In the genomic region with DNA sequence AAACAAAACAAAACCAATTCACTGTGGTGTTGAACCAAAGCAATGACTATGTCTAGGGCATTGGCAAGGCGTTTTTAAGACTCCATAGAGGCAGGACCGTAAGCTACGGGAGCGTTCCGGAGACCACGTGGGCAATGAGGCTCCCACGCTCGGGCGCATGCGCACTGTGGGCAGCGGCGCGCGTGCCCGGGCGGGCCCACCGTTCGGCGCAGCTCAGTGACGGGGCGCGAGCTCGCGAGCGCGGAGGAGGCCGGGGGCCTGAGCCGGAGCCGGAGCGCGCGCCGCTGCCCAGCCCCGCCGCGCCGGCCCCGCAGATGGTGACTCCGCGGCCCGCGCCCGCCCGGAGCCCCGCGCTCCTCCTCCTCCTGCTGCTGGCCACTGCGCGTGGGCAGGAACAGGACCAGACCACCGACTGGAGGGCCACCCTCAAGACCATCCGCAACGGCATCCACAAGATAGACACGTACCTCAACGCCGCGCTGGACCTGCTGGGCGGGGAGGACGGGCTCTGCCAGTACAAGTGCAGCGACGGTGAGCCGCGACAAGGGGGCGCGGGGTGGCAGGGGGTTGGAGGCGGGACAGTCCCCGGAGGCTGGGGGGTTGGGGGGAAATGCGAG, we compare ENCODE assay signal across 8 mouse cellular contexts. TPM values are rescaled to one million over a fixed set of nuclear protein-coding genes. Genes with fewer than 3 reads are reported as not detected.
A peak's percentile ranks its signal among the peaks of the same experiment; 100 is the strongest.
DNase-seq lines count a peak whose midpoint lies in the region; ATAC-seq and TF ChIP-seq lines count a peak whose summit lies in the region.

A gene (plus strand): TSS at position 202 of the 617 bp plus-strand sequence.

- peak within 1 kb of the TSS; percentile 88 for H3K4me3 ChIP-seq in G1E (ENCODE audit: low read depth, low read length)
- H3K4me3 ChIP-seq in forebrain, embryonic 16.5 days (replicated peaks; ENCODE audit: low read length): peak within 1 kb of the TSS; percentile 80
- H3K4me3 ChIP-seq in liver, postnatal 0 days (ENCODE audit: low read depth, low read length): peak within 1 kb of the TSS; percentile 72
- peak within 1 kb of the TSS; percentile 50 for H3K4me3 ChIP-seq in neural tube, embryonic 14.5 days (ENCODE audit: low read depth, low read length)
- H3K4me3 ChIP-seq in testis, adult 2 months (ENCODE audit: control insufficient read depth, low read depth, low read length): peak within 1 kb of the TSS; percentile 95

- WGBS in forebrain, embryonic 16.5 days: under 1% methylated on average over 62 of the region's 66 CpGs
- under 1% methylated on average over 62 of the region's 66 CpGs for WGBS in liver, postnatal 0 days (ENCODE audit: insufficient replicate concordance)
- WGBS in neural tube, embryonic 14.5 days: under 1% methylated on average over 50 of the region's 66 CpGs

- H3K27ac ChIP-seq in forebrain, embryonic 16.5 days (ENCODE audit: low read length): peak within 1 kb of the TSS; percentile 60
- peak within 1 kb of the TSS; percentile 88 for H3K27ac ChIP-seq in liver, postnatal 0 days (ENCODE audit: low read depth)
- peak within 1 kb of the TSS; percentile 83 for H3K27ac ChIP-seq in neural tube, embryonic 14.5 days (ENCODE audit: low read depth, low read length)
- peak within 1 kb of the TSS; percentile 69 for H3K27ac ChIP-seq in testis, adult 2 months (ENCODE audit: control insufficient read depth, insufficient read depth, low read depth, low read length)

- peak; percentile 51 for ATAC-seq in G1E (ENCODE audit: extremely low read depth, insufficient number of reproducible peaks, low FRiP score, poor library complexity, severe bottlenecking)
- ATAC-seq in forebrain, embryonic 16.5 days: peak; percentile 96
- ATAC-seq in liver, postnatal 0 days: peak; percentile 78
- ATAC-seq in neural tube, embryonic 14.5 days (ENCODE audit: low read depth): peak; percentile 94

- H3K27me3 ChIP-seq in G1E (ENCODE audit: insufficient read depth, low read length): no peaks in the 10 kb centered on the region
- no peaks in the 10 kb centered on the region for H3K27me3 ChIP-seq in forebrain, embryonic 16.5 days (replicated peaks; ENCODE audit: control insufficient read depth, insufficient read depth, low read length)
- no peaks in the 10 kb centered on the region for H3K27me3 ChIP-seq in liver, postnatal 0 days (ENCODE audit: insufficient read depth, low read length)
- no peaks in the 10 kb centered on the region for H3K27me3 ChIP-seq in neural tube, embryonic 14.5 days (ENCODE audit: control insufficient read depth, insufficient read depth, low read length)
- no peaks in the 10 kb centered on the region for H3K27me3 ChIP-seq in testis, adult 2 months (ENCODE audit: control insufficient read depth, insufficient read depth, low read length)

- no peak for TF ChIP-seq CTCF in G1E (IDR thresholded peaks at IDR 0.05; ENCODE audit: low read depth, low read length)
- TF ChIP-seq CTCF in liver, postnatal 0 days (IDR thresholded peaks at IDR 0.05; ENCODE audit: low read depth): peak; percentile 23; the same call in 1 of the 2 replicates
- TF ChIP-seq CTCF in testis, adult 2 months (IDR thresholded peaks at IDR 0.05; ENCODE audit: control insufficient read depth, insufficient read depth, insufficient replicate concordance, low read depth, low read length): no peak

- peaks cover 20% of the 10 kb centered on the region for H3K36me3 ChIP-seq in G1E (replicated peaks)
- H3K36me3 ChIP-seq in forebrain, embryonic 16.5 days (ENCODE audit: control insufficient read depth, insufficient read depth): no peaks in the 10 kb centered on the region
- H3K36me3 ChIP-seq in liver, postnatal 0 days (replicated peaks; ENCODE audit: insufficient read depth, low read length): 0 out of 2 replicates have a peak, but pooled peaks cover 3% of the 10 kb centered on the region
- no peaks in the 10 kb centered on the region for H3K36me3 ChIP-seq in neural tube, embryonic 14.5 days (ENCODE audit: control insufficient read depth, insufficient read depth, low read length)
- H3K36me3 ChIP-seq in testis, adult 2 months (ENCODE audit: control insufficient read depth, insufficient read depth, low read length): no peaks in the 10 kb centered on the region

- peak within 1 kb of the TSS; percentile 84 for H3K9ac ChIP-seq in forebrain, embryonic 16.5 days (replicated peaks; ENCODE audit: low read depth, low read length)
- H3K9ac ChIP-seq in liver, postnatal 0 days (replicated peaks): peak within 1 kb of the TSS; percentile 78
- peak within 1 kb of the TSS; percentile 57 for H3K9ac ChIP-seq in neural tube, embryonic 14.5 days (replicated peaks; ENCODE audit: low read depth, low read length)

- H3K9me3 ChIP-seq in G1E (replicated peaks): no peaks in the 10 kb centered on the region
- no peaks in the 10 kb centered on the region for H3K9me3 ChIP-seq in forebrain, embryonic 16.5 days (ENCODE audit: control insufficient read depth, low read length)
- no peaks in the 10 kb centered on the region for H3K9me3 ChIP-seq in liver, postnatal 0 days (ENCODE audit: low read length)
- H3K9me3 ChIP-seq in neural tube, embryonic 14.5 days (ENCODE audit: control insufficient read depth, low read length): no peaks in the 10 kb centered on the region

- peak; percentile 26; the same call in 1 of the 2 replicates for TF ChIP-seq POLR2A in testis, adult 2 months (IDR thresholded peaks at IDR 0.05; ENCODE audit: control insufficient read depth, low read depth, low read length)

- intact Hi-C loops in heart, postnatal 25 days (cut with DNase I): loop anchor here (5.0 kb wide), 1 partner anchor 46 kb away; a partner anchor contains a TSS

- peak within 1 kb of the TSS; percentile 86 for H3K4me2 ChIP-seq in forebrain, embryonic 16.5 days (ENCODE audit: low read length)
- peak within 1 kb of the TSS; percentile 90 for H3K4me2 ChIP-seq in liver, postnatal 0 days (ENCODE audit: low read depth, low read length)
- H3K4me2 ChIP-seq in neural tube, embryonic 14.5 days (ENCODE audit: low read depth, low read length): peak within 1 kb of the TSS; percentile 86

- no peak for TF ChIP-seq EP300 in liver, postnatal 0 days (IDR thresholded peaks at IDR 0.05; ENCODE audit: low read depth)

- DNase-seq in G1E (ENCODE audit: low spot score): peak; percentile 91
- peak; percentile 90 to 97 for DNase-seq in cerebellum, adult 18-20 months
- DNase-seq in heart, postnatal 25 days (ENCODE audit: low spot score): peak; percentile 85
- peak; percentile 91 for DNase-seq in layer of hippocampus, adult 11-12 months (ENCODE audit: low spot score)
- DNase-seq in liver, postnatal 0 days: peak; percentile 90

- H3K4me1 ChIP-seq in G1E (ENCODE audit: insufficient read depth, low read depth, low read length): peaks cover 43% of the 10 kb centered on the region
- H3K4me1 ChIP-seq in forebrain, embryonic 16.5 days (replicated peaks; ENCODE audit: control insufficient read depth, insufficient read depth, low read length): peaks cover 11% of the 10 kb centered on the region
- H3K4me1 ChIP-seq in liver, postnatal 0 days (ENCODE audit: insufficient read depth): peaks cover 35% of the 10 kb centered on the region
- no peaks in the 10 kb centered on the region for H3K4me1 ChIP-seq in neural tube, embryonic 14.5 days (ENCODE audit: control insufficient read depth, insufficient read depth, low read length)
- H3K4me1 ChIP-seq in testis, adult 2 months (ENCODE audit: control insufficient read depth, insufficient read depth, low read length): peaks cover 6% of the 10 kb centered on the region

RNA-seq across cellular contexts. Expression of the gene that starts here (rescaled TPM):
- total RNA-seq in G1E (2014; fragmentation: Nextera tagmentation) (40.8 and 45.9 TPM in 2 replicates), G1E (2017) (77.4 and 97.4 TPM in 2 replicates)
- 145 and 196 TPM in 2 replicates for polyA plus RNA-seq in G1E (2012)
- polyA plus RNA-seq in forebrain, embryonic 16.5 days (2015; fragmentation: Nextera tagmentation; extraction: Ambion mirVana): 32.2 and 34.0 TPM in 2 replicates
- 10 to 100 TPM; 41.5 to 50.2 TPM for total RNA-seq in heart, postnatal 25 days (2021)
- polyA plus RNA-seq in liver, postnatal 0 days (2015; fragmentation: Nextera tagmentation; extraction: Ambion mirVana): 58.4 and 61.3 TPM in 2 replicates
- polyA plus RNA-seq in neural tube, embryonic 14.5 days (2014; fragmentation: Nextera tagmentation; extraction: Ambion mirVana): 36.4 and 43.0 TPM in 2 replicates
- polyA plus RNA-seq in testis, adult 2 months (2012; rRNA removed): 75.4 and 94.8 TPM in 2 replicates

Comparison
In these comparisons a context has a peak if more than half of its experiments do, and no peak if none do; other contexts are left out.
1. Peak in every context shown above with its lines: DNase-seq, ATAC-seq, H3K4me3 ChIP-seq and H3K27ac ChIP-seq.